Comparison of ENCODE assay signal across 8 mouse cellular contexts in the genomic region with DNA sequence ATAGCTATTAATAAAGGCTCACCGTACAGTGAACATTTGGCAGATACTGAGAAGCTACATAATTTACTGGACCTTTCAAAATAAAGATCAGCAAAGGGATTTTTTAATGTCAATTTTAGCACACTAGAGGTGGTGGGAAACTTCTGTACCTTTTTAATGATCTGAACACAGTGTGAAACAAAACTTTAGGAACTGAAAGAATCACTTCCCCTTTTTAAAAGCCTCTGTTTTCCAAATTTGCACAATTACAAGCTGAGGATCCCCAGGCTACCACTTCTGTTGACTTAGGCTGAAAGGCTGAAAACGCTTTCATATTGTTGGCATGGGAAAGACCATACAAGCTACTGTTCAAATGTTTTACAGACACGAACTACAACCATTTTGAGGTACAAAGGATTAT. TPM values are rescaled to one million over a fixed set of nuclear protein-coding genes. Genes with fewer than 3 reads are reported as not detected.
DNase-seq lines count a peak whose midpoint lies in the region; ATAC-seq and TF ChIP-seq lines count a peak whose summit lies in the region.

No protein-coding gene starts in this region.

- 26% methylated on average over 3 of the region's 3 CpGs for WGBS in heart, embryonic 14.5 days
- 20% methylated on average over 3 of the region's 3 CpGs for WGBS in heart, postnatal 0 days
- WGBS in liver, postnatal 0 days (ENCODE audit: insufficient replicate concordance), result 30% methylated on average over 3 of the region's 3 CpGs

- no peak for DNase-seq in heart, adult 9 months (ENCODE audit: low spot score in 2 of 2)
- no peak for DNase-seq in heart, postnatal 0 days (ENCODE audit: low spot score)
- DNase-seq in liver, postnatal 0 days, result no peak
- DNase-seq in thymus, postnatal 4 days, result no peak

- no peaks in the 10 kb centered on the region for H3K27me3 ChIP-seq in heart, embryonic 14.5 days (ENCODE audit: control insufficient read depth, insufficient read depth, low read length)
- H3K27me3 ChIP-seq in C2C12 (ENCODE audit: control insufficient read depth, insufficient read depth, insufficient read length), result no peaks in the 10 kb centered on the region
- H3K27me3 ChIP-seq in heart, postnatal 0 days (ENCODE audit: control insufficient read depth, insufficient read depth, low read length), result no peaks in the 10 kb centered on the region
- H3K27me3 ChIP-seq in liver, postnatal 0 days (ENCODE audit: insufficient read depth, low read length), result no peaks in the 10 kb centered on the region

- no peaks in the 10 kb centered on the region for H3K9me3 ChIP-seq in heart, embryonic 14.5 days (ENCODE audit: control insufficient read depth, low read length)
- no peaks in the 10 kb centered on the region for H3K9me3 ChIP-seq in heart, postnatal 0 days (replicated peaks; ENCODE audit: control insufficient read depth, low read length)
- H3K9me3 ChIP-seq in liver, postnatal 0 days (ENCODE audit: low read length), result no peaks in the 10 kb centered on the region

- peak overlapping the region; percentile 52 for H3ac ChIP-seq in C2C12 (ENCODE audit: control insufficient read depth, insufficient read length, low read depth)

- TF ChIP-seq CTCF in C2C12 (IDR thresholded peaks at IDR 0.05; ENCODE audit: control insufficient read depth, insufficient read depth, insufficient read length), result no peak
- TF ChIP-seq CTCF in heart, postnatal 0 days (IDR thresholded peaks at IDR 0.05; ENCODE audit: low read depth), result no peak
- TF ChIP-seq CTCF in liver, postnatal 0 days (IDR thresholded peaks at IDR 0.05; ENCODE audit: low read depth), result no peak

- peak overlapping the region; percentile 26 to 85; a peak in 3 of 4 replicates for H3K4me3 ChIP-seq in heart, embryonic 14.5 days (ENCODE audit: control insufficient read depth in 1 of 2, insufficient read depth in 1 of 2, low read depth in 1 of 2, low read length in 2 of 2)
- H3K4me3 ChIP-seq in C2C12 (ENCODE audit: insufficient read depth, poor library complexity, severe bottlenecking), result peak overlapping the region; percentile 39
- peak overlapping the region; percentile 91 for H3K4me3 ChIP-seq in heart, postnatal 0 days (ENCODE audit: low read depth, low read length)
- peak overlapping the region; percentile 53 for H3K4me3 ChIP-seq in liver, postnatal 0 days (ENCODE audit: low read depth, low read length)

- peaks cover 8 to 31% of the 10 kb centered on the region in 2 experiments for H3K4me1 ChIP-seq in heart, embryonic 14.5 days (ENCODE audit: control insufficient read depth in 2 of 2, insufficient read depth in 2 of 2, low read length in 2 of 2)
- H3K4me1 ChIP-seq in heart, postnatal 0 days (ENCODE audit: control insufficient read depth, insufficient read depth), result peaks cover 32% of the 10 kb centered on the region
- H3K4me1 ChIP-seq in liver, postnatal 0 days (ENCODE audit: insufficient read depth), result 0 out of 2 replicates have a peak, but pooled peaks cover 5% of the 10 kb centered on the region

- H3K79me2 ChIP-seq in C2C12 (ENCODE audit: control insufficient read depth, insufficient read depth), result peaks cover 59% of the 10 kb centered on the region

- peak overlapping the region in 1 of 2 experiments; percentile 47; a peak in 2 of 4 replicates for H3K27ac ChIP-seq in heart, embryonic 14.5 days (replicated peaks in 1 of 2; ENCODE audit: control insufficient read depth in 1 of 2, insufficient read depth in 1 of 2, low read depth in 2 of 2, low read length in 2 of 2)
- H3K27ac ChIP-seq in heart, postnatal 0 days (ENCODE audit: low read depth), result peak overlapping the region; percentile 90
- peak overlapping the region; percentile 31; the same call in 1 of the 2 replicates for H3K27ac ChIP-seq in liver, postnatal 0 days (ENCODE audit: low read depth)

- H3K79me3 ChIP-seq in C2C12 (ENCODE audit: low read depth), result peaks cover 58% of the 10 kb centered on the region

- no peak for TF ChIP-seq EP300 in heart, postnatal 0 days (IDR thresholded peaks at IDR 0.05; ENCODE audit: low read depth)
- 0 out of 2 replicates have a peak, but pooled peaks have one; percentile 7 for TF ChIP-seq EP300 in liver, postnatal 0 days (IDR thresholded peaks at IDR 0.05; ENCODE audit: low read depth)

- peak overlapping the region; percentile 97 for H3K9ac ChIP-seq in heart, embryonic 14.5 days (ENCODE audit: low read length)
- peak overlapping the region; percentile 91 for H3K9ac ChIP-seq in heart, postnatal 0 days (replicated peaks; ENCODE audit: low read depth, low read length)
- H3K9ac ChIP-seq in liver, postnatal 0 days (replicated peaks), result peak overlapping the region; percentile 65; the same call in 1 of the 2 replicates

- ATAC-seq in heart, embryonic 14.5 days (ENCODE audit: insufficient number of reproducible peaks, insufficient read depth, low FRiP score, low read depth), result no peak
- no peak for ATAC-seq in heart, postnatal 0 days (ENCODE audit: insufficient read depth, low read depth)
- no peak for ATAC-seq in liver, postnatal 0 days
- ATAC-seq in cerebellum, adult (ENCODE audit: insufficient number of reproducible peaks, low FRiP score, low TSS enrichment), result no peak
- ATAC-seq in erythroid progenitor cell, adult 5-6 weeks (replicated peaks; ENCODE audit: low FRiP score, poor library complexity, severe bottlenecking), result no peak

- H3K36me3 ChIP-seq in heart, embryonic 14.5 days (ENCODE audit: control insufficient read depth, insufficient read depth, low read length), result peaks cover 19% of the 10 kb centered on the region; the same call in 1 of the 2 replicates
- H3K36me3 ChIP-seq in C2C12 (ENCODE audit: control insufficient read depth, insufficient read depth), result peaks cover 41% of the 10 kb centered on the region
- 0 out of 2 replicates have a peak, but pooled peaks cover 7% of the 10 kb centered on the region for H3K36me3 ChIP-seq in heart, postnatal 0 days (replicated peaks; ENCODE audit: control insufficient read depth, insufficient read depth, low read length)
- H3K36me3 ChIP-seq in liver, postnatal 0 days (replicated peaks; ENCODE audit: insufficient read depth, low read length), result no peaks in the 10 kb centered on the region

- peak overlapping the region; percentile 86 for H3K4me2 ChIP-seq in heart, embryonic 14.5 days (ENCODE audit: low read length)
- peak overlapping the region; percentile 79 for H3K4me2 ChIP-seq in heart, postnatal 0 days (ENCODE audit: low read depth, low read length)
- peak overlapping the region; percentile 71 for H3K4me2 ChIP-seq in liver, postnatal 0 days (ENCODE audit: low read depth, low read length)

TF ChIP-seq in C2C12, 6 proteins besides CTCF, POLR2A, EP300 and RAD21:
- TF ChIP-seq MAX (IDR thresholded peaks at IDR 0.05) (no peak), MYOD1 (IDR thresholded peaks at IDR 0.05; ENCODE audit: control insufficient read depth, insufficient read length, low read depth) (no peak), CEBPB (IDR thresholded peaks at IDR 0.05; ENCODE audit: low read depth) (no peak), USF1 (IDR thresholded peaks at IDR 0.05; ENCODE audit: low read depth) (no peak)

RNA-seq across cellular contexts. Expression of a gene that starts 56.6 kb away (rescaled TPM):
- polyA plus RNA-seq in heart, embryonic 14.5 days (2014; fragmentation: Nextera tagmentation; extraction: Ambion mirVana), result 35.1 and 35.6 TPM in 2 replicates
- 37.5 TPM for polyA plus RNA-seq in C2C12 (2012; fragmentation: generic; extraction: Trizol)
- 7.0 and 17.0 TPM in 2 replicates for total RNA-seq in heart, postnatal 0 days (2014; rRNA removed; ENCODE audit: low replicate concordance)
- polyA plus RNA-seq in heart, postnatal 0 days (2015; fragmentation: Nextera tagmentation; extraction: Ambion mirVana), result 50.3 and 56.6 TPM in 2 replicates
- polyA plus RNA-seq in liver, postnatal 0 days (2015; fragmentation: Nextera tagmentation; extraction: Ambion mirVana), result 16.7 and 19.1 TPM in 2 replicates
- 2.2 and 8.4 TPM in 2 replicates for total RNA-seq in erythroid progenitor cell, adult 5-6 weeks (2015; ENCODE audit: low replicate concordance)
- total RNA-seq in erythroid progenitor cell, adult 5-6 weeks (2017; ENCODE audit: low replicate concordance), result 9.1 TPM in 1 of 2 replicates, not detected in the other

Comparison
In these comparisons a context has a peak if more than half of its experiments do, and no peak if none do; other contexts are left out.
1. H3K4me3 ChIP-seq: peak in every context shown above with its lines; median percentile 91 in heart, postnatal 0 days; 56 in heart, embryonic 14.5 days; 53 in liver, postnatal 0 days; 39 in C2C12.